8 mouse cellular contexts compared by ENCODE assay signal in the genomic region with DNA sequence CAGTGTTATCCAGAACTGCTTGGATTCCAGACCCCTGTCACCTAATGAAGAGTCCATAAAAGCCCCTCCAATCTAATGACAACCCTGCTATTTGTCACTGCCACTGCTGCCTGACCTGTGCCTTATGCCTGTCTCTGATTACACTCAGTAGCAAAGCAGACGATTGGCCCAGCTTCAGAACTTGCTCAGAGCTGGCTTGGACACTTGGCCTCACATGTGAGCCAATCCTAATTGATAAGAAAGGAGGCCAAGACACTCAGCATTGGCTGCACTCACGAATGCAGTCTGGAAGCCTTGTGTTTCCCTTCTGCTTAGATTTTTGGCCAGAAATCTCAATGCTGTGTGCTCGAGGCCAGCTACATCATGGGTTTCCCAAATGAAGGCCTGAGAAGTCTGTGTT. TPM values are rescaled to one million over a fixed set of nuclear protein-coding genes. Genes with fewer than 3 reads are reported as not detected.
DNase-seq lines count a peak whose midpoint lies in the region; ATAC-seq lines count a peak whose summit lies in the region.

No protein-coding gene starts in this region.

- 0 out of 2 replicates have a peak, but pooled peaks cover 4% of the 10 kb centered on the region for H3K9me3 ChIP-seq in midbrain, embryonic 15.5 days

- peak; percentile 58 for DNase-seq in adrenal gland, adult 2 months
- no peak for DNase-seq in adrenal gland, postnatal 4 days (ENCODE audit: low spot score in 2 of 2)
- peak; percentile 59 for DNase-seq in ovary, adult 18-20 months (ENCODE audit: low spot score)
- DNase-seq in ovary, postnatal 10 days (ENCODE audit: low spot score) = no peak
- peak; percentile 64 to 76 for DNase-seq in heart, postnatal 14 days
- DNase-seq in ovary, postnatal 36 days (ENCODE audit: low spot score) = peak; percentile 38
- no peak for DNase-seq in left cerebral cortex, postnatal 25 days (ENCODE audit: low spot score in 2 of 2)

- intact Hi-C loops in heart, postnatal 14 days (cut with DNase I) = no loop called here
- intact Hi-C loops in left cerebral cortex, postnatal 25 days (cut with DNase I) = no loop called here

- H3K27ac ChIP-seq in midbrain, embryonic 15.5 days = no peak overlapping the region

- no peak overlapping the region for H3K9ac ChIP-seq in midbrain, embryonic 15.5 days

- H3K4me1 ChIP-seq in midbrain, embryonic 15.5 days = no peaks in the 10 kb centered on the region

- H3K27me3 ChIP-seq in midbrain, embryonic 15.5 days (replicated peaks) = no peaks in the 10 kb centered on the region

- no peak overlapping the region for H3K4me2 ChIP-seq in midbrain, embryonic 15.5 days

- WGBS in midbrain, embryonic 15.5 days = 75% methylated on average over 3 of the region's 3 CpGs

- no peak for ATAC-seq in midbrain, embryonic 15.5 days (replicated peaks)

- no peaks in the 10 kb centered on the region for H3K36me3 ChIP-seq in midbrain, embryonic 15.5 days (replicated peaks)

- no peak overlapping the region for H3K4me3 ChIP-seq in midbrain, embryonic 15.5 days

RNA-seq across cellular contexts. Expression of a gene that starts 57.5 kb away (rescaled TPM):
- total RNA-seq in adrenal gland, adult 2 months (2021) = 10 to 100 TPM; 30.1 to 36.9 TPM
- 2.2 and 2.5 TPM in 2 replicates for polyA plus RNA-seq in adrenal gland, adult 2 months (2012; rRNA removed)
- total RNA-seq in adrenal gland, postnatal 4 days (2021) = 10 to 100 TPM; 38.0 to 44.0 TPM
- total RNA-seq in heart, postnatal 14 days (2021) = 10 to 100 TPM; 18.2 to 19.5 TPM
- 10 to 100 TPM; 18.4 to 18.8 TPM for total RNA-seq in left cerebral cortex, postnatal 25 days (2021)
- polyA plus RNA-seq in midbrain, embryonic 15.5 days (2015; fragmentation: Nextera tagmentation; extraction: Ambion mirVana) = 36.4 and 37.5 TPM in 2 replicates

Comparison
In these comparisons a context has a peak if more than half of its experiments do, and no peak if none do; other contexts are left out.
1. DNase-seq: peak in adrenal gland, adult 2 months (single experiment), ovary, adult 18-20 months (single experiment), heart, postnatal 14 days (2 of 2) and ovary, postnatal 36 days (single experiment); none in adrenal gland, postnatal 4 days (0 of 2), ovary, postnatal 10 days (single experiment) and left cerebral cortex, postnatal 25 days (0 of 2).